25 mouse cellular contexts compared by ENCODE assay signal in genomic region chr13:78215223-78215622, GRCm38 (mm10). TPM values are rescaled to one million over a fixed set of nuclear protein-coding genes. Genes with fewer than 3 reads are reported as not detected.
"Had no signal": no experiment of that assay in that cellular context is flagged by ENCODE, and none has a peak within 500 bp of the region (broad histone marks: within the 10 kb centered on the region; RNA-seq: fewer than 3 reads in every experiment).

No protein-coding gene starts in this region.

- H3K27me3 ChIP-seq: midbrain, embryonic 15.5 days; neural tube, embryonic 15.5 days had no signal

- H3K27ac ChIP-seq: limb, embryonic 12.5 days; limb, embryonic 15.5 days; liver, embryonic 14.5 days; macrophage; midbrain, embryonic 15.5 days; neural tube, embryonic 12.5 days; neural tube, embryonic 15.5 days; stomach, postnatal 0 days had no signal

- H3K4me2 ChIP-seq: limb, embryonic 12.5 days; limb, embryonic 15.5 days; liver, embryonic 11.5 days; lung, embryonic 14.5 days; midbrain, embryonic 15.5 days; neural tube, embryonic 12.5 days; neural tube, embryonic 15.5 days had no signal

- DNase-seq: kidney, adult 9 months; kidney, postnatal 14 days; kidney, postnatal 4 days; left cerebral cortex, postnatal 4 days; liver, postnatal 0 days; lung, embryonic 14.5 days; right cerebral cortex, adult 18-20 months; right cerebral cortex, postnatal 14 days; right cerebral cortex, postnatal 4 days; thymus, adult 2 months; thymus, postnatal 14 days; thymus, postnatal 4 days had no signal

- ATAC-seq: liver, postnatal 0 days; lung, postnatal 0 days; midbrain, embryonic 15.5 days had no signal

- H3K9ac ChIP-seq: limb, embryonic 12.5 days; limb, embryonic 15.5 days; liver, embryonic 14.5 days; liver, postnatal 0 days; lung, embryonic 14.5 days; midbrain, embryonic 15.5 days; neural tube, embryonic 12.5 days; neural tube, embryonic 15.5 days had no signal

- H3K4me3 ChIP-seq: limb, embryonic 12.5 days; limb, embryonic 15.5 days; midbrain, embryonic 15.5 days; myocyte; neural tube, embryonic 12.5 days; neural tube, embryonic 15.5 days had no signal

- H3K9me3 ChIP-seq: limb, embryonic 12.5 days; limb, embryonic 15.5 days; midbrain, embryonic 15.5 days; neural tube, embryonic 12.5 days; neural tube, embryonic 15.5 days had no signal

- H3K36me3 ChIP-seq: limb, embryonic 12.5 days; limb, embryonic 15.5 days; midbrain, embryonic 15.5 days; neural tube, embryonic 12.5 days; neural tube, embryonic 15.5 days had no signal

RNA-seq across cellular contexts. Expression of gene Nr2f1, which starts 15.7 kb away (rescaled TPM):
- total RNA-seq: megakaryocyte, adult 5-6 weeks; monocyte, adult 5-6 weeks had no signal
- polyA plus RNA-seq: macrophage had no signal
